Mouse (Mus musculus) thymus, adult 2 months (tissue): ENCODE measurements around the gene Pax6. TPM values are rescaled to one million over a fixed set of nuclear protein-coding genes. Genes with fewer than 3 reads are reported as not detected.

Experiments
- DNase-seq: peaks from one replicate; pipeline ENCODE4 v3.0.0; 2021
- H3K27ac ChIP-seq: fragments of 200-500 bp; 2 replicates; pipeline ENCODE4 v1.5.1; 2012; ENCODE audit warnings: low read length, control low read depth; ENCODE audit not compliant: control insufficient read depth, insufficient read depth
- H3K27me3 ChIP-seq: fragments of 200-500 bp; 2 replicates; pipeline ENCODE4 v1.6.1; 2012; ENCODE audit warnings: mild to moderate bottlenecking, low read length, moderate library complexity, mixed read lengths; ENCODE audit not compliant: control insufficient read depth, insufficient read depth
- H3K36me3 ChIP-seq: fragments of 200-500 bp; 2 replicates; pipeline ENCODE4 v1.6.1; 2012; ENCODE audit warnings: mild to moderate bottlenecking, low read length, moderate library complexity; ENCODE audit not compliant: control insufficient read depth, insufficient read depth
- H3K4me1 ChIP-seq: fragments of 200-500 bp; replicated peaks from 2 replicates; pipeline ENCODE4 v1.6.1; 2012; ENCODE audit warnings: low read length; ENCODE audit not compliant: control insufficient read depth, insufficient read depth
- H3K4me3 ChIP-seq: fragments of 200-500 bp; 2 replicates; pipeline ENCODE4 v1.5.1; 2012; ENCODE audit warnings: mild to moderate bottlenecking, low read length, control low read depth, moderate library complexity; ENCODE audit not compliant: control insufficient read depth, insufficient read depth
- CTCF ChIP-seq: fragments of 200-500 bp; IDR thresholded peaks from 2 replicates; pipeline ENCODE4 v1.5.1; 2012; ENCODE audit warnings: mild to moderate bottlenecking, control low read depth, low read length, moderate library complexity, borderline replicate concordance; ENCODE audit not compliant: control insufficient read depth, poor library complexity, insufficient read depth; ENCODE audit errors: extremely low read depth
- POLR2A ChIP-seq: fragments of 200-500 bp; IDR thresholded peaks from 2 replicates; pipeline ENCODE4 v1.6.1; 2012; ENCODE audit warnings: mild to moderate bottlenecking, low read length, control low read depth, moderate library complexity; ENCODE audit not compliant: control insufficient read depth, poor library complexity, insufficient read depth; ENCODE audit errors: extremely low read depth
- WGBS: fragments of 180-500 bp; shearing (Covaris S2); methylation state at CpG from one replicate; pipeline ENCODE4 v1.1.7; 2018; 5-methylcytosine and 5-hydroxymethylcytosine counted together
- polyA plus RNA-seq: library from polyadenylated mRNA; depleted of rRNA; stranded (reverse); fragments of >200 nt; gene quantifications from 2 replicates; pipeline ENCODE4 v1.2.3, GENCODE M21; 2012; rRNA removed

The Pax6 gene
- polyA plus RNA-seq, 1 experiment, result 0.03 TPM

- no peak for DNase-seq
- WGBS, result 97% methylated on average over 3 of the region's 3 CpGs
- Histone ChIP-seq H3K36me3 (no peaks in the 10 kb centered on the region), H3K4me1 (no peaks in the 10 kb centered on the region), H3K27me3 (no peaks in the 10 kb centered on the region), H3K27ac (no peak overlapping the region), H3K4me3 (no peak overlapping the region)
- no peak for TF ChIP-seq POLR2A
- no peak for TF ChIP-seq CTCF
Measured at GRCm38 (mm10) chr2:105730704-105731103, 62.0 kb downstream of the Pax6 start.

- no peaks in the 10 kb centered on the region for H3K36me3 ChIP-seq
- no peak for TF ChIP-seq POLR2A
- no peak for TF ChIP-seq CTCF
- DNase-seq, result no peak
- H3K4me3 ChIP-seq, result no peak overlapping the region
- H3K4me1 ChIP-seq, result no peaks in the 10 kb centered on the region
- H3K27me3 ChIP-seq, result no peaks in the 10 kb centered on the region
- no peak overlapping the region for H3K27ac ChIP-seq
Measured at GRCm38 (mm10) chr2:105736166-105736565, 67.5 kb downstream of the Pax6 start.

DNA sequence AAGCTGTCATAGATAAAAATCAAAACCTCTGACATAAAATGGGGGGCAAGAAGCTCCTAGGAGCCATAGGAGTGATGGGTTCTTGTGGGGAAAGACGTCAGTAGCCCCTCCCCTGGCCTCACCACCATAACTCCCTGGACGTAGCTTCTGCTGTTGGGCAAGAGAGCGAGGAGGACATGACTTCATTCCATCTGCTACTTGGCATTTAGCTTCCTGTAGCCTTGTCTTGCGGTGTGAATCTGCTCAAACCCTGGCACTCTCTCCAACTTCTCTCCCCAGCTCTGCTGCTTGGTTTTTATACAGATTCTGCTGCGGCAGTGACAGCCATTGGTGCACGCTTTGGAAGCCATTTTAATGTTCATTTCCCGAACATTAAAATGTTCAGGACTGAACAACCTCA is 78.2 kb downstream of the Pax6 start:
- H3K36me3 ChIP-seq, result no peaks in the 10 kb centered on the region
- no peak overlapping the region for H3K27ac ChIP-seq
- no peak for TF ChIP-seq CTCF
- TF ChIP-seq POLR2A, result no peak
- H3K27me3 ChIP-seq, result no peaks in the 10 kb centered on the region
- H3K4me1 ChIP-seq, result no peaks in the 10 kb centered on the region
- 95% methylated on average over 7 of the region's 7 CpGs for WGBS
- no peak overlapping the region for H3K4me3 ChIP-seq
- no peak for DNase-seq

Other genes starting within 250 kb of the Pax6 start
- 2.8 and 4.7 TPM in 2 replicates for gene Elp4, start 235.7 kb downstream of the Pax6 start, polyA plus RNA-seq
- gene Immp1l, start 235.7 kb downstream of the Pax6 start, polyA plus RNA-seq, result 11.5 and 13.8 TPM in 2 replicates